Mouse (Mus musculus) bone marrow, adult 2 months (tissue): ENCODE results near the gene Isyna1.

Experiments used
- CTCF ChIP-seq: fragments of 200-500 bp; IDR thresholded peaks from 2 replicates; pipeline ENCODE4 v1.5.1; 2011; ENCODE audit warnings: low read length, control low read depth; ENCODE audit not compliant: control insufficient read depth, insufficient read depth
- POLR2A ChIP-seq: fragments of 200-500 bp; IDR thresholded peaks from 2 replicates; pipeline ENCODE4 v1.6.1; 2011; ENCODE audit warnings: low read depth, mild to moderate bottlenecking, control low read depth, low read length, borderline replicate concordance; ENCODE audit not compliant: control insufficient read depth

- no peak for TF ChIP-seq POLR2A
- no peak for TF ChIP-seq CTCF
Observed at GRCm38 (mm10) chr8:70558983-70559382, 35.2 kb upstream of the Isyna1 start.
